8 mouse cellular contexts compared by ENCODE assay signal in genomic region chr11:30161173-30161650, GRCm38 (mm10).
DNase-seq lines count a peak whose midpoint lies in the region; ATAC-seq and TF ChIP-seq lines count a peak whose summit lies in the region.

No protein-coding gene starts in this region.

- WGBS in cerebellum, adult 2 months: 4% methylated on average over 6 of the region's 6 CpGs
- 45% methylated on average over 6 of the region's 6 CpGs for WGBS in hindbrain, embryonic 11.5 days

- no peak for TF ChIP-seq POLR2A in cerebellum, adult 2 months (IDR thresholded peaks at IDR 0.05; ENCODE audit: borderline replicate concordance, insufficient read depth, low read length)

- H3K9me3 ChIP-seq in hindbrain, embryonic 11.5 days (ENCODE audit: control insufficient read depth, low read length): no peaks in the 10 kb centered on the region

- peaks cover 41% of the 10 kb centered on the region for H3K4me1 ChIP-seq in cerebellum, adult 2 months (ENCODE audit: control insufficient read depth, insufficient read depth, low read length)
- H3K4me1 ChIP-seq in hindbrain, embryonic 11.5 days (replicated peaks; ENCODE audit: control insufficient read depth, insufficient read depth, low read length): no peaks in the 10 kb centered on the region

- H3K27me3 ChIP-seq in cerebellum, adult 2 months (ENCODE audit: control insufficient read depth, insufficient read depth, low read length): no peaks in the 10 kb centered on the region
- no peaks in the 10 kb centered on the region for H3K27me3 ChIP-seq in hindbrain, embryonic 11.5 days (ENCODE audit: control insufficient read depth, insufficient read depth, low read length)

- no peak overlapping the region for H3K4me3 ChIP-seq in cerebellum, adult 2 months (replicated peaks; ENCODE audit: insufficient read depth, low read depth, low read length)
- no peak overlapping the region for H3K4me3 ChIP-seq in hindbrain, embryonic 11.5 days (ENCODE audit: low read depth, low read length)

- H3K27ac ChIP-seq in cerebellum, adult 2 months (ENCODE audit: insufficient read depth, low read length): peak overlapping the region; percentile 68
- peak overlapping the region; percentile 11; the same call in 1 of the 2 replicates for H3K27ac ChIP-seq in hindbrain, embryonic 11.5 days (ENCODE audit: low read depth, low read length)

- no peak overlapping the region for H3K9ac ChIP-seq in hindbrain, embryonic 11.5 days (ENCODE audit: low read depth, low read length)

- peak; percentile 71 for ATAC-seq in hindbrain, embryonic 11.5 days (ENCODE audit: low FRiP score)

- TF ChIP-seq CTCF in cerebellum, adult 2 months (IDR thresholded peaks at IDR 0.05; ENCODE audit: borderline replicate concordance, insufficient read depth, low read depth, low read length): no peak

- no peaks in the 10 kb centered on the region for H3K36me3 ChIP-seq in hindbrain, embryonic 11.5 days (ENCODE audit: control insufficient read depth, insufficient read depth, low read length)

- peak; percentile 30 for DNase-seq in NIH3T3 (ENCODE audit: low read depth)
- peak; percentile 82 to 91 for DNase-seq in cerebellum, adult 2 months
- peak; percentile 26 to 31 for DNase-seq in frontal cortex, postnatal 14 days (ENCODE audit: low spot score in 2 of 2)
- DNase-seq in hindbrain, embryonic 11.5 days (ENCODE audit: low spot score): peak; percentile 29
- DNase-seq in layer of hippocampus, adult 9-11 months: peak; percentile 73
- DNase-seq in lung, postnatal 14 days: peak; percentile 77
- DNase-seq in right cerebral cortex, postnatal 25 days: peak; percentile 46
- DNase-seq in spleen, adult 12 weeks (ENCODE audit: low spot score): no peak

- no peak overlapping the region for H3K4me2 ChIP-seq in hindbrain, embryonic 11.5 days (replicated peaks; ENCODE audit: low read depth, low read length)
